Mouse (Mus musculus): ENCODE measurements around the gene Gm5148. TPM values are rescaled to one million over a fixed set of nuclear protein-coding genes. Genes with fewer than 3 reads are reported as not detected.

The Gm5148 gene
- polyA plus RNA-seq, 1 experiment from 2014 or later, result 5.6 TPM

GRCm38 (mm10) chr3:37672266-37673040 lies 51.8 kb downstream of the Gm5148 start:
- DNase-seq (ENCODE audit: low spot score) (no peak), ATAC-seq (ENCODE audit: insufficient number of reproducible peaks, low FRiP score, low TSS enrichment, low read depth) (no peak)
- WGBS, result 40% methylated on average over 15 of the region's 15 CpGs
- no peak overlapping the region for H3K4me2 ChIP-seq (ENCODE audit: low read depth, severe bottlenecking)
- H3K27me3 ChIP-seq (ENCODE audit: control insufficient read depth, insufficient read depth, low read length), result no peaks in the 10 kb centered on the region
- no peak overlapping the region for H3K4me3 ChIP-seq (ENCODE audit: low read depth, low read length)
- no peaks in the 10 kb centered on the region for H3K36me3 ChIP-seq (ENCODE audit: control insufficient read depth, insufficient read depth, low read length)
- no peak overlapping the region for H3K9ac ChIP-seq (ENCODE audit: low read length)
- peaks cover 10% of the 10 kb centered on the region; the same call in 1 of the 2 replicates for H3K9me3 ChIP-seq (ENCODE audit: control insufficient read depth, low read length)
- no peak overlapping the region for H3K27ac ChIP-seq (replicated peaks; ENCODE audit: low read depth, low read length)
- peaks cover 10% of the 10 kb centered on the region; the same call in 1 of the 2 replicates for H3K4me1 ChIP-seq (ENCODE audit: control insufficient read depth, insufficient read depth, low read length)

GRCm38 (mm10) chr3:37669100-37669499 lies 55.2 kb downstream of the Gm5148 start:
- 94% methylated on average over 20 of the region's 20 CpGs for WGBS
- H3K9ac ChIP-seq (ENCODE audit: low read length), result no peak overlapping the region
- H3K4me1 ChIP-seq (ENCODE audit: control insufficient read depth, insufficient read depth, low read length), result peaks cover 25% of the 10 kb centered on the region

GRCm38 (mm10) chr3:37668652-37669051 lies 55.6 kb downstream of the Gm5148 start:
- H3K9me3 ChIP-seq (ENCODE audit: control insufficient read depth, low read length), result peaks cover 12% of the 10 kb centered on the region; the same call in 1 of the 2 replicates
- H3K4me3 ChIP-seq (ENCODE audit: low read depth, low read length), result no peak overlapping the region
- no peak overlapping the region for H3K4me2 ChIP-seq (ENCODE audit: low read depth, severe bottlenecking)
- ATAC-seq (ENCODE audit: insufficient number of reproducible peaks, low FRiP score, low TSS enrichment, low read depth) (no peak), DNase-seq (ENCODE audit: low spot score) (no peak)
- 93% methylated on average over 12 of the region's 12 CpGs for WGBS
- peaks cover 24% of the 10 kb centered on the region for H3K4me1 ChIP-seq (ENCODE audit: control insufficient read depth, insufficient read depth, low read length)
- no peak overlapping the region for H3K9ac ChIP-seq (ENCODE audit: low read length)
- no peak overlapping the region for H3K27ac ChIP-seq (replicated peaks; ENCODE audit: low read depth, low read length)
- no peaks in the 10 kb centered on the region for H3K27me3 ChIP-seq (ENCODE audit: control insufficient read depth, insufficient read depth, low read length)
- H3K36me3 ChIP-seq (ENCODE audit: control insufficient read depth, insufficient read depth, low read length), result no peaks in the 10 kb centered on the region

More at GRCm38 (mm10) chr3:37669100-37669499, 55.2 kb downstream of the Gm5148 start:
- no peak overlapping the region for H3K4me3 ChIP-seq (ENCODE audit: low read depth, low read length)
- DNase-seq (ENCODE audit: low spot score) (no peak), ATAC-seq (ENCODE audit: insufficient number of reproducible peaks, low FRiP score, low TSS enrichment, low read depth) (no peak)
- H3K27me3 ChIP-seq (ENCODE audit: control insufficient read depth, insufficient read depth, low read length), result no peaks in the 10 kb centered on the region
- H3K4me2 ChIP-seq (ENCODE audit: low read depth, severe bottlenecking), result no peak overlapping the region
- H3K9me3 ChIP-seq (ENCODE audit: control insufficient read depth, low read length), result peaks cover 12% of the 10 kb centered on the region; the same call in 1 of the 2 replicates
- H3K27ac ChIP-seq (replicated peaks; ENCODE audit: low read depth, low read length), result no peak overlapping the region
- no peaks in the 10 kb centered on the region for H3K36me3 ChIP-seq (ENCODE audit: control insufficient read depth, insufficient read depth, low read length)

- peaks cover 12% of the 10 kb centered on the region; the same call in 1 of the 2 replicates for H3K9me3 ChIP-seq (ENCODE audit: control insufficient read depth, low read length)
- DNase-seq (ENCODE audit: low spot score), result no peak
- no peak overlapping the region for H3K4me3 ChIP-seq (ENCODE audit: low read depth, low read length)
- no peak overlapping the region for H3K27ac ChIP-seq (replicated peaks; ENCODE audit: low read depth, low read length)
- ATAC-seq (ENCODE audit: insufficient number of reproducible peaks, low FRiP score, low TSS enrichment, low read depth), result no peak
- H3K27me3 ChIP-seq (ENCODE audit: control insufficient read depth, insufficient read depth, low read length), result no peaks in the 10 kb centered on the region
- H3K9ac ChIP-seq (ENCODE audit: low read length), result no peak overlapping the region
- no peak overlapping the region for H3K4me2 ChIP-seq (ENCODE audit: low read depth, severe bottlenecking)
- 40% methylated on average over 7 of the region's 7 CpGs for WGBS
- no peaks in the 10 kb centered on the region for H3K36me3 ChIP-seq (ENCODE audit: control insufficient read depth, insufficient read depth, low read length)
- peaks cover 21% of the 10 kb centered on the region for H3K4me1 ChIP-seq (ENCODE audit: control insufficient read depth, insufficient read depth, low read length)
Observed at GRCm38 (mm10) chr3:37667736-37668135, 56.6 kb downstream of the Gm5148 start.

- Histone ChIP-seq H3K4me2 (ENCODE audit: low read depth, severe bottlenecking) (no peak overlapping the region), H3K4me3 (ENCODE audit: low read depth, low read length) (no peak overlapping the region), H3K9me3 (ENCODE audit: control insufficient read depth, low read length) (peaks cover 12% of the 10 kb centered on the region; the same call in 1 of the 2 replicates), H3K36me3 (ENCODE audit: control insufficient read depth, insufficient read depth, low read length) (no peaks in the 10 kb centered on the region), H3K27me3 (ENCODE audit: control insufficient read depth, insufficient read depth, low read length) (no peaks in the 10 kb centered on the region), H3K9ac (ENCODE audit: low read length) (no peak overlapping the region), H3K4me1 (ENCODE audit: control insufficient read depth, insufficient read depth, low read length) (peaks cover 17% of the 10 kb centered on the region), H3K27ac (replicated peaks; ENCODE audit: low read depth, low read length) (no peak overlapping the region)
- DNase-seq (ENCODE audit: low spot score) (no peak), ATAC-seq (ENCODE audit: insufficient number of reproducible peaks, low FRiP score, low TSS enrichment, low read depth) (0 out of 2 replicates have a peak, but pooled peaks have one; percentile 6)
- WGBS, result 36% methylated on average over 2 of the region's 2 CpGs
Observed at GRCm38 (mm10) chr3:37667119-37667467, 57.2 kb downstream of the Gm5148 start.

- peak; percentile 62 for DNase-seq (ENCODE audit: low spot score)
- 0 out of 2 replicates have a peak overlapping the region, but pooled peaks have one; percentile 15 for H3K27ac ChIP-seq (replicated peaks; ENCODE audit: low read depth, low read length)
Observed at GRCm38 (mm10) chr3:37666291-37667118, 57.8 kb downstream of the Gm5148 start.

More at GRCm38 (mm10) chr3:37666291-37667118, 57.8 kb downstream of the Gm5148 start:
- Histone ChIP-seq H3K36me3 (ENCODE audit: control insufficient read depth, insufficient read depth, low read length) (no peaks in the 10 kb centered on the region), H3K4me2 (ENCODE audit: low read depth, severe bottlenecking) (no peak overlapping the region), H3K9me3 (ENCODE audit: control insufficient read depth, low read length) (peaks cover 12% of the 10 kb centered on the region; the same call in 1 of the 2 replicates), H3K27me3 (ENCODE audit: control insufficient read depth, insufficient read depth, low read length) (no peaks in the 10 kb centered on the region), H3K9ac (ENCODE audit: low read length) (no peak overlapping the region), H3K4me1 (ENCODE audit: control insufficient read depth, insufficient read depth, low read length) (peaks cover 15% of the 10 kb centered on the region), H3K4me3 (ENCODE audit: low read depth, low read length) (no peak overlapping the region)
- WGBS, result 19% methylated on average over 9 of the region's 9 CpGs
- ATAC-seq (ENCODE audit: insufficient number of reproducible peaks, low FRiP score, low TSS enrichment, low read depth), result peak; percentile 60; the same call in 1 of the 2 replicates

Other genes starting within 250 kb of the Gm5148 start
- 18.5 and 19.8 TPM in 2 replicates for gene Spry1, start 84.5 kb downstream of the Gm5148 start, polyA plus RNA-seq (2014; fragmentation: Nextera tagmentation; extraction: Ambion mirVana)

Measured in limb, embryonic 11.5 days (tissue).